Mouse (Mus musculus) erythroblast, embryonic 14.5 days (primary cell): ENCODE data around the gene Tyr.

Source experiments
- GATA1 ChIP-seq: IDR thresholded peaks from 2 replicates; pipeline ENCODE4 v1.6.1; 2012; ENCODE audit warnings: low read length, inconsistent platforms, mixed read lengths
- TAL1 ChIP-seq: IDR thresholded peaks from 3 replicates; pipeline ENCODE4 v1.6.1; 2012; ENCODE audit warnings: low read length, inconsistent platforms, mixed read lengths

- TF ChIP-seq TAL1, result no peak
- no peak for TF ChIP-seq GATA1
Measured at GRCm38 (mm10) chr7:87397023-87397422, 96.3 kb downstream of the Tyr start.
